Mouse (Mus musculus): ENCODE measurements around the gene St3gal4. TPM values are rescaled to one million over a fixed set of nuclear protein-coding genes. Genes with fewer than 3 reads are reported as not detected.
A peak's percentile ranks its signal among the peaks of the same experiment; 100 is the strongest.
"Not testable (repeated sequence)": the region's sequence is repeated elsewhere in the genome, so short reads cannot be mapped to it uniquely, and the experiment has no call there.

Gene St3gal4
- 1 to 10 TPM; 2.5 to 4.4 TPM for total RNA-seq (2021)
- long read RNA-seq, experiment 1, partial matches to known transcripts = 1 of 8 reads
- long read RNA-seq, experiment 1, other reads (novel, unspliced or antisense) = 6 of 8 reads
- long read RNA-seq, experiment 2, partial matches to known transcripts = 0 of 12 reads
- long read RNA-seq, experiment 2, other reads (novel, unspliced or antisense) = 9 of 12 reads

GRCm38 (mm10) chr9:35119168-35119567 is at the start of gene St3gal4:
TSS of gene St3gal4 (minus strand) at chr9:35119268.
- DNase-seq = no peak
- intact Hi-C loops (cut with DNase I) = loop anchor here (5.0 kb wide), 2 partner anchors 48 to 72 kb away; no protein-coding TSS in a partner anchor

GRCm38 (mm10) chr9:35166798-35167635 is 47.9 kb upstream of the St3gal4 start:
- no peak for DNase-seq
- intact Hi-C loops (cut with DNase I) = loop anchor here (5.0 to 10.0 kb wide), 3 partner anchors 50 to 672 kb away; partner anchors contain the start of gene St3gal4

- intact Hi-C loops (cut with DNase I) = loop anchor here (5.0 to 10.0 kb wide), 3 partner anchors 49 to 671 kb away; partner anchors contain the start of gene St3gal4
- DNase-seq = no peak
Measured at GRCm38 (mm10) chr9:35166144-35166797, 47.2 kb upstream of the St3gal4 start.

GRCm38 (mm10) chr9:35164142-35164874 is 45.2 kb upstream of the St3gal4 start:
- DNase-seq = no peak
- intact Hi-C loops (cut with DNase I) = loop anchor here (5.0 to 10.0 kb wide), 2 partner anchors 107 to 670 kb away; no protein-coding TSS in a partner anchor

- peak; percentile 76 to 78 for DNase-seq
- intact Hi-C loops (cut with DNase I) = loop anchor here (5.0 to 10.0 kb wide), 2 partner anchors 106 to 668 kb away; no protein-coding TSS in a partner anchor
Measured at GRCm38 (mm10) chr9:35163011-35163690, 44.1 kb upstream of the St3gal4 start.

GRCm38 (mm10) chr9:35161721-35162120 is 42.7 kb upstream of the St3gal4 start:
- DNase-seq = no peak
- intact Hi-C loops (cut with DNase I) = loop anchor here (5.0 to 10.0 kb wide), 2 partner anchors 104 to 667 kb away; no protein-coding TSS in a partner anchor

GRCm38 (mm10) chr9:35160662-35161061 is 41.6 kb upstream of the St3gal4 start:
- intact Hi-C loops (cut with DNase I) = loop anchor here (5.0 to 10.0 kb wide), 2 partner anchors 103 to 666 kb away; no protein-coding TSS in a partner anchor

GRCm38 (mm10) chr9:35158477-35158876 is 39.4 kb upstream of the St3gal4 start:
- DNase-seq = no peak
- intact Hi-C loops (cut with DNase I) = no loop called here

More at GRCm38 (mm10) chr9:35160662-35161061, 41.6 kb upstream of the St3gal4 start:
- no peak for DNase-seq

GRCm38 (mm10) chr9:35156862-35157261 is 37.8 kb upstream of the St3gal4 start:
- no peak for DNase-seq

GRCm38 (mm10) chr9:35156002-35156710 is 37.1 kb upstream of the St3gal4 start:
- peak; percentile 28 to 43 for DNase-seq
- intact Hi-C loops (cut with DNase I) = no loop called here

More at GRCm38 (mm10) chr9:35156862-35157261, 37.8 kb upstream of the St3gal4 start:
- intact Hi-C loops (cut with DNase I) = no loop called here

GRCm38 (mm10) chr9:35152923-35153322 is 33.9 kb upstream of the St3gal4 start:
- DNase-seq = no peak
- intact Hi-C loops (cut with DNase I) = no loop called here

GRCm38 (mm10) chr9:35148822-35149221 is 29.8 kb upstream of the St3gal4 start:
- DNase-seq; intact Hi-C loops (cut with DNase I): not testable (repeated sequence)

GRCm38 (mm10) chr9:35147261-35147660 is 28.2 kb upstream of the St3gal4 start:
- intact Hi-C loops (cut with DNase I); DNase-seq: not testable (repeated sequence)

- intact Hi-C loops (cut with DNase I) = no loop called here
- DNase-seq = no peak
Measured at GRCm38 (mm10) chr9:35145829-35146228, 26.8 kb upstream of the St3gal4 start.

GRCm38 (mm10) chr9:35145118-35145517 is 26.1 kb upstream of the St3gal4 start:
- intact Hi-C loops (cut with DNase I) = no loop called here
- no peak for DNase-seq

- no peak for DNase-seq
- intact Hi-C loops (cut with DNase I) = no loop called here
Measured at GRCm38 (mm10) chr9:35142221-35142620, 23.2 kb upstream of the St3gal4 start.

GRCm38 (mm10) chr9:35139231-35139744 is 20.2 kb upstream of the St3gal4 start:
- intact Hi-C loops (cut with DNase I) = no loop called here
- no peak for DNase-seq

GRCm38 (mm10) chr9:35138029-35138428 is 19.0 kb upstream of the St3gal4 start:
- DNase-seq = no peak
- intact Hi-C loops (cut with DNase I) = no loop called here
